Mouse (Mus musculus) stomach, postnatal 0 days (tissue): ENCODE measurements at regions not wholly inside any gene's neighbourhood (a gene's known extent, or its start where the extent isn't known, plus 50 kb on each side); places are given as distances from the start of the nearest gene placed in this dataset.

Source experiments
- CTCF ChIP-seq: IDR thresholded peaks from 2 replicates; pipeline ENCODE4 v1.5.1; 2016; ENCODE audit warnings: antibody characterized with exemption, low read depth, mild to moderate bottlenecking, moderate library complexity
- EP300 ChIP-seq: optimal IDR thresholded peaks from 2 replicates; pipeline ENCODE3; 2016; ENCODE audit warnings: antibody characterized with exemption

- TF ChIP-seq CTCF (no peak), EP300 (no peak)
Measured at GRCm38 (mm10) chr4:153068484-153069033, 414.1 kb downstream of the Ajap1 start.
